Mouse (Mus musculus): ENCODE measurements around the gene Zwilch.
"Not testable (repeated sequence)": the region's sequence is repeated elsewhere in the genome, so short reads cannot be mapped to it uniquely, and the experiment has no call there.

The Zwilch gene

GRCm38 (mm10) chr9:64178610-64178973 lies 5.7 kb upstream of the Zwilch start:
- peak; percentile 21 for DNase-seq

- no peak for DNase-seq
Measured at GRCm38 (mm10) chr9:64175378-64175777, 2.5 kb upstream of the Zwilch start.

GRCm38 (mm10) chr9:64174766-64175165 lies 1.9 kb upstream of the Zwilch start:
- DNase-seq, result no peak

GRCm38 (mm10) chr9:64174341-64174740 lies 1.4 kb upstream of the Zwilch start:
- DNase-seq, result no peak

- DNase-seq, result no peak
Measured at GRCm38 (mm10) chr9:64173666-64174220, 839 bp upstream of the Zwilch start.

- no peak for DNase-seq
Measured at GRCm38 (mm10) chr9:64172145-64172815, 624 bp downstream of the Zwilch start.

GRCm38 (mm10) chr9:64169967-64170366 lies 2.9 kb downstream of the Zwilch start:
- not testable (repeated sequence) for DNase-seq

GRCm38 (mm10) chr9:64160471-64160870 lies 12.4 kb downstream of the Zwilch start:
- DNase-seq, result no peak

GRCm38 (mm10) chr9:64156641-64157040 lies 16.3 kb downstream of the Zwilch start:
- DNase-seq, result no peak

- DNase-seq, result no peak
Measured at GRCm38 (mm10) chr9:64139879-64140278, 33.0 kb downstream of the Zwilch start.

- DNase-seq, result peak; percentile 74
Measured at GRCm38 (mm10) chr9:64138896-64139295, 34.0 kb downstream of the Zwilch start.

- DNase-seq, result no peak
Measured at GRCm38 (mm10) chr9:64131623-64132022, 41.3 kb downstream of the Zwilch start.

- no peak for DNase-seq
Measured at GRCm38 (mm10) chr9:64126121-64126520, 46.8 kb downstream of the Zwilch start.

- no peak for DNase-seq
Measured at GRCm38 (mm10) chr9:64125307-64125706, 47.6 kb downstream of the Zwilch start.

GRCm38 (mm10) chr9:64124846-64125245 lies 48.1 kb downstream of the Zwilch start:
- DNase-seq, result not testable (repeated sequence)

GRCm38 (mm10) chr9:64122601-64123000 lies 50.3 kb downstream of the Zwilch start:
- no peak for DNase-seq

- DNase-seq, result peak; percentile 69
Measured at GRCm38 (mm10) chr9:64120584-64121277, 52.2 kb downstream of the Zwilch start.

GRCm38 (mm10) chr9:64119898-64120297 lies 53.0 kb downstream of the Zwilch start:
- peak; percentile 67 for DNase-seq

- DNase-seq, result no peak
Measured at GRCm38 (mm10) chr9:64116876-64117275, 56.0 kb downstream of the Zwilch start, which contains the start of gene Lctl. Lctl (plus strand) TSS chr9:64117147.

GRCm38 (mm10) chr9:64115756-64116155 lies 57.1 kb downstream of the Zwilch start:
- no peak for DNase-seq

- peak; percentile 69 for DNase-seq
Measured at GRCm38 (mm10) chr9:64114646-64115045, 58.3 kb downstream of the Zwilch start.

GRCm38 (mm10) chr9:64110502-64110901 lies 62.4 kb downstream of the Zwilch start:
- no peak for DNase-seq

- no peak for DNase-seq
Measured at GRCm38 (mm10) chr9:64105301-64105700, 67.6 kb downstream of the Zwilch start.

GRCm38 (mm10) chr9:64100442-64100841 lies 72.5 kb downstream of the Zwilch start:
- DNase-seq, result peak; percentile 86

Data from lung, postnatal 10 days (tissue).